In genomic region chrX:94844110-94844779, GRCm38 (mm10) we compare ENCODE assay signal across 8 mouse cellular contexts.
DNase-seq lines count a peak whose midpoint lies in the region; ATAC-seq and TF ChIP-seq lines count a peak whose summit lies in the region.
"Not testable (repeated sequence)": the region's sequence is repeated elsewhere in the genome, so short reads cannot be mapped to it uniquely, and the experiment has no call there.

No protein-coding gene starts in this region.

- peak; percentile 28 for TF ChIP-seq CTCF in liver, embryonic 14.5 days (IDR thresholded peaks at IDR 0.05; ENCODE audit: low read depth)

- WGBS in forebrain, embryonic 14.5 days = 33% methylated on average over 2 of the region's 2 CpGs
- 31% methylated on average over 2 of the region's 2 CpGs for WGBS in hindbrain, embryonic 11.5 days
- 45% methylated on average over 2 of the region's 2 CpGs for WGBS in kidney, embryonic 16.5 days
- 23% methylated on average over 2 of the region's 2 CpGs for whole genome bisulfite sequencing in liver, embryonic 14.5 days (ENCODE audit: insufficient replicate concordance)
- 23% methylated on average over 2 of the region's 2 CpGs for WGBS in midbrain, embryonic 13.5 days

- not testable (repeated sequence) for H3K4me3 ChIP-seq in forebrain, embryonic 14.5 days (ENCODE audit: low read depth, low read length); hindbrain, embryonic 11.5 days (ENCODE audit: low read depth, low read length); kidney, embryonic 16.5 days (ENCODE audit: low read length); liver, embryonic 14.5 days (ENCODE audit: insufficient read depth in 1 of 2, low read depth in 2 of 2, low read length in 2 of 2); midbrain, embryonic 13.5 days (replicated peaks)

- not testable (repeated sequence) for TF ChIP-seq EP300 in liver, embryonic 14.5 days (IDR thresholded peaks at IDR 0.05; ENCODE audit: low read depth)

- not testable (repeated sequence) for H3K36me3 ChIP-seq in forebrain, embryonic 14.5 days (ENCODE audit: control insufficient read depth, insufficient read depth, low read length); hindbrain, embryonic 11.5 days (ENCODE audit: control insufficient read depth, insufficient read depth, low read length); kidney, embryonic 16.5 days (ENCODE audit: insufficient read depth, low read length); liver, embryonic 14.5 days (replicated peaks; ENCODE audit: control insufficient read depth, insufficient read depth, low read depth); midbrain, embryonic 13.5 days

- not testable (repeated sequence) for H3K9ac ChIP-seq in forebrain, embryonic 14.5 days (ENCODE audit: low read length); hindbrain, embryonic 11.5 days (ENCODE audit: low read depth, low read length); kidney, embryonic 16.5 days (replicated peaks; ENCODE audit: low read length); liver, embryonic 14.5 days (replicated peaks); midbrain, embryonic 13.5 days (replicated peaks)

- H3K27ac ChIP-seq in forebrain, embryonic 14.5 days (ENCODE audit: low read depth, low read length); hindbrain, embryonic 11.5 days (ENCODE audit: low read depth, low read length); kidney, embryonic 16.5 days (ENCODE audit: low read length); liver, embryonic 14.5 days; midbrain, embryonic 13.5 days: not testable (repeated sequence)

- peak; percentile 88 for ATAC-seq in forebrain, embryonic 14.5 days
- ATAC-seq in hindbrain, embryonic 11.5 days (ENCODE audit: low FRiP score) = peak; percentile 53; the same call in 1 of the 2 replicates
- peak; percentile 67; the same call in 1 of the 2 replicates for ATAC-seq in kidney, embryonic 16.5 days (ENCODE audit: low FRiP score, low TSS enrichment)
- ATAC-seq in liver, embryonic 14.5 days (ENCODE audit: insufficient read depth) = peak; percentile 55; the same call in 1 of the 2 replicates
- peak; percentile 84 for ATAC-seq in midbrain, embryonic 13.5 days

- H3K4me1 ChIP-seq in forebrain, embryonic 14.5 days (ENCODE audit: control insufficient read depth, insufficient read depth, low read length); hindbrain, embryonic 11.5 days (replicated peaks; ENCODE audit: control insufficient read depth, insufficient read depth, low read length); kidney, embryonic 16.5 days (ENCODE audit: insufficient read depth, low read length); liver, embryonic 14.5 days (replicated peaks; ENCODE audit: control insufficient read depth in 2 of 2, insufficient read depth in 2 of 2, low read length in 1 of 2); midbrain, embryonic 13.5 days (replicated peaks): not testable (repeated sequence)

- not testable (repeated sequence) for H3K27me3 ChIP-seq in forebrain, embryonic 14.5 days (replicated peaks; ENCODE audit: control insufficient read depth, insufficient read depth, low read length); hindbrain, embryonic 11.5 days (ENCODE audit: control insufficient read depth, insufficient read depth, low read length); kidney, embryonic 16.5 days (ENCODE audit: insufficient read depth, low read length); liver, embryonic 14.5 days (ENCODE audit: control insufficient read depth, insufficient read depth, low read length); midbrain, embryonic 13.5 days

- DNase-seq in adrenal gland, adult 2 months = peak; percentile 17
- peak; percentile 56 to 83 for DNase-seq in cerebellum, postnatal 10 days
- DNase-seq in forebrain, embryonic 14.5 days (ENCODE audit: low spot score); hindbrain, embryonic 11.5 days (ENCODE audit: low spot score); liver, embryonic 14.5 days (ENCODE audit: low read depth in 3 of 3, low spot score in 3 of 3): not testable (repeated sequence)
- peak; percentile 6 for DNase-seq in right cerebral cortex, postnatal 4 days

- not testable (repeated sequence) for H3K4me2 ChIP-seq in forebrain, embryonic 14.5 days (ENCODE audit: low read length); hindbrain, embryonic 11.5 days (replicated peaks; ENCODE audit: low read depth, low read length); kidney, embryonic 16.5 days (replicated peaks; ENCODE audit: low read depth, low read length); liver, embryonic 14.5 days (ENCODE audit: low read depth); midbrain, embryonic 13.5 days (replicated peaks)

- H3K9me3 ChIP-seq in forebrain, embryonic 14.5 days (replicated peaks; ENCODE audit: control insufficient read depth, low read length); hindbrain, embryonic 11.5 days (ENCODE audit: control insufficient read depth, low read length); kidney, embryonic 16.5 days (ENCODE audit: low read length); liver, embryonic 14.5 days (ENCODE audit: control insufficient read depth, low read length); midbrain, embryonic 13.5 days: not testable (repeated sequence)
